Mouse (Mus musculus): ENCODE results near the gene Cse1l.

Gene Cse1l

GRCm38 (mm10) chr2:166905711-166906522 lies at the start of gene Cse1l:
Gene Cse1l, plus strand, starts transcription at chr2:166906040.
- peak; percentile 95 to 98 for DNase-seq (ENCODE audit: low spot score in 2 of 2)

GRCm38 (mm10) chr2:166856366-166856765 lies 49.5 kb upstream of the Cse1l start:
- no peak for DNase-seq (ENCODE audit: low spot score in 2 of 2)

GRCm38 (mm10) chr2:166857118-166857517 lies 48.7 kb upstream of the Cse1l start:
- DNase-seq (ENCODE audit: low spot score in 2 of 2): peak in 1 of 2 experiments; percentile 13

- DNase-seq (ENCODE audit: low spot score in 2 of 2): no peak
These were observed 46.6 kb upstream of the Cse1l start for GRCm38 (mm10) chr2:166859214-166859613.

- no peak for DNase-seq (ENCODE audit: low spot score in 2 of 2)
These were observed 43.3 kb upstream of the Cse1l start for GRCm38 (mm10) chr2:166862505-166862904.

GRCm38 (mm10) chr2:166865476-166865875 lies 40.4 kb upstream of the Cse1l start:
- no peak for DNase-seq (ENCODE audit: low spot score in 2 of 2)

GRCm38 (mm10) chr2:166870271-166870865 lies 35.5 kb upstream of the Cse1l start:
- no peak for DNase-seq (ENCODE audit: low spot score in 2 of 2)

GRCm38 (mm10) chr2:166870899-166871298 lies 34.9 kb upstream of the Cse1l start:
- no peak for DNase-seq (ENCODE audit: low spot score in 2 of 2)

GRCm38 (mm10) chr2:166874675-166875280 lies 31.1 kb upstream of the Cse1l start:
- DNase-seq (ENCODE audit: low spot score in 2 of 2): no peak

- no peak for DNase-seq (ENCODE audit: low spot score in 2 of 2)
These were observed 30.3 kb upstream of the Cse1l start for GRCm38 (mm10) chr2:166875561-166875960.

GRCm38 (mm10) chr2:166876331-166876730 lies 29.5 kb upstream of the Cse1l start:
- no peak for DNase-seq (ENCODE audit: low spot score in 2 of 2)

- no peak for DNase-seq (ENCODE audit: low spot score in 2 of 2)
These were observed 20.8 kb upstream of the Cse1l start for GRCm38 (mm10) chr2:166885066-166885465.

GRCm38 (mm10) chr2:166885619-166886018 lies 20.2 kb upstream of the Cse1l start:
- DNase-seq (ENCODE audit: low spot score in 2 of 2): no peak

GRCm38 (mm10) chr2:166886231-166886630 lies 19.6 kb upstream of the Cse1l start:
- DNase-seq (ENCODE audit: low spot score in 2 of 2): no peak

- no peak for DNase-seq (ENCODE audit: low spot score in 2 of 2)
These were observed 18.0 kb upstream of the Cse1l start for GRCm38 (mm10) chr2:166887816-166888215.

- no peak for DNase-seq (ENCODE audit: low spot score in 2 of 2)
These were observed 14.4 kb upstream of the Cse1l start for GRCm38 (mm10) chr2:166891366-166891880.

GRCm38 (mm10) chr2:166892158-166892680 lies 13.6 kb upstream of the Cse1l start:
- DNase-seq (ENCODE audit: low spot score in 2 of 2): no peak

GRCm38 (mm10) chr2:166893036-166893435 lies 12.8 kb upstream of the Cse1l start:
- no peak for DNase-seq (ENCODE audit: low spot score in 2 of 2)

GRCm38 (mm10) chr2:166896368-166896767 lies 9.5 kb upstream of the Cse1l start:
- no peak for DNase-seq (ENCODE audit: low spot score in 2 of 2)

- no peak for DNase-seq (ENCODE audit: low spot score in 2 of 2)
These were observed 8.9 kb upstream of the Cse1l start for GRCm38 (mm10) chr2:166896974-166897373.

- DNase-seq (ENCODE audit: low spot score in 2 of 2): no peak
These were observed 6.7 kb upstream of the Cse1l start for GRCm38 (mm10) chr2:166899161-166899560.

- DNase-seq (ENCODE audit: low spot score in 2 of 2): no peak
These were observed 6.1 kb upstream of the Cse1l start for GRCm38 (mm10) chr2:166899746-166900145.
